Mouse (Mus musculus) myocyte (in vitro differentiated cells): ENCODE results near the gene Tex261. TPM values are rescaled to one million over a fixed set of nuclear protein-coding genes. Genes with fewer than 3 reads are reported as not detected.

Source experiments
- H3K27me3 ChIP-seq: one replicate; pipeline ENCODE4 v1.6.1; 2011; ENCODE audit not compliant: control insufficient read depth, insufficient read depth, insufficient read length
- H3K36me3 ChIP-seq: one replicate; pipeline ENCODE4 v1.6.1; 2011; ENCODE audit not compliant: control insufficient read depth, insufficient read depth
- H3K4me2 ChIP-seq: one replicate; pipeline ENCODE4 v1.6.1; 2011; ENCODE audit warnings: low read depth, control low read depth
- H3K4me3 ChIP-seq: one replicate; pipeline ENCODE4 v1.5.1; 2011; ENCODE audit warnings: mild to moderate bottlenecking, control low read depth, moderate library complexity
- H3K79me2 ChIP-seq: one replicate; pipeline ENCODE4 v1.6.1; 2011; ENCODE audit not compliant: control insufficient read depth, insufficient read depth
- H3ac ChIP-seq: one replicate; pipeline ENCODE4 v1.6.1; 2011; ENCODE audit not compliant: control insufficient read depth, insufficient read length
- CEBPB ChIP-seq: IDR thresholded peaks from 2 replicates; pipeline ENCODE4 v1.6.1; 2011; ENCODE audit warnings: mild to moderate bottlenecking, moderate library complexity; ENCODE audit not compliant: poor library complexity, insufficient read depth, severe bottlenecking
- E2F4 ChIP-seq: IDR thresholded peaks from one replicate; pipeline ENCODE4 v1.6.1; 2011; ENCODE audit warnings: mild to moderate bottlenecking, control low read depth, moderate library complexity; ENCODE audit not compliant: insufficient read depth
- MAX ChIP-seq: IDR thresholded peaks from one replicate; pipeline ENCODE4 v1.6.1; 2011; ENCODE audit warnings: low read depth, mild to moderate bottlenecking, control low read depth
- MYOD1 ChIP-seq, 3 experiments: IDR thresholded peaks; one replicate each; pipeline ENCODE4 v1.6.1; 2011; ENCODE audit warnings: control low read depth in 2 of 3, low read depth in 2 of 3, mild to moderate bottlenecking in 2 of 3, moderate library complexity in 1 of 3; ENCODE audit not compliant: insufficient read length in 2 of 3, control insufficient read depth in 1 of 3
- MYOG ChIP-seq, 3 experiments: IDR thresholded peaks; one replicate each; pipeline ENCODE4 v1.6.1; 2011; ENCODE audit warnings: control low read depth in 2 of 3, low read depth in 2 of 3, mild to moderate bottlenecking in 2 of 3; ENCODE audit not compliant: insufficient read length in 2 of 3, control insufficient read depth in 1 of 3, insufficient read depth in 1 of 3
- POLR2A ChIP-seq: IDR thresholded peaks from one replicate; pipeline ENCODE4 v1.6.1; 2011; ENCODE audit warnings: low read depth, mild to moderate bottlenecking, control low read depth, moderate library complexity; ENCODE audit not compliant: insufficient read length
- POLR2AphosphoS2 ChIP-seq: IDR thresholded peaks from one replicate; pipeline ENCODE4 v1.6.1; 2011; ENCODE audit warnings: low read depth, control low read depth; ENCODE audit not compliant: insufficient read length
- REST ChIP-seq: IDR thresholded peaks from one replicate; pipeline ENCODE4 v1.6.1; 2011; ENCODE audit warnings: mild to moderate bottlenecking, control low read depth, moderate library complexity; ENCODE audit not compliant: insufficient read depth, insufficient read length
- SRF ChIP-seq: IDR thresholded peaks from one replicate; pipeline ENCODE4 v1.6.1; 2011; ENCODE audit warnings: low read depth; ENCODE audit not compliant: control insufficient read depth, insufficient read length
- TCF12 ChIP-seq: IDR thresholded peaks from one replicate; pipeline ENCODE4 v1.6.1; 2011; ENCODE audit warnings: mild to moderate bottlenecking, control low read depth; ENCODE audit not compliant: poor library complexity, insufficient read depth, severe bottlenecking
- TCF3 ChIP-seq: IDR thresholded peaks from one replicate; pipeline ENCODE4 v1.6.1; 2011; ENCODE audit warnings: low read depth, control low read depth; ENCODE audit not compliant: insufficient read length
- USF1 ChIP-seq: IDR thresholded peaks from one replicate; pipeline ENCODE4 v1.6.1; 2011; ENCODE audit warnings: low read depth, mild to moderate bottlenecking, control low read depth, moderate library complexity
- polyA plus RNA-seq: library from polyadenylated mRNA; unstranded; fragments of >200 nt; fragmentation: generic; extraction: Trizol; gene quantifications from one replicate; pipeline ENCODE4 v1.2.1, GENCODE M21; 2012; ENCODE audit warnings: missing spikeins

Gene Tex261
- polyA plus RNA-seq, 1 experiment, result 70.7 TPM

GRCm38 (mm10) chr6:83774781-83775563 is 641 bp downstream of the Tex261 start:
- TF ChIP-seq USF1 (no peak), E2F4 (no peak), TCF3 (no peak), CEBPB (no peak), POLR2A (no peak), POLR2AphosphoS2 (no peak), SRF (no peak), MAX (no peak), MYOD1 (IDR thresholded peaks at IDR 0.05; ENCODE audit: control insufficient read depth in 1 of 3, insufficient read length in 2 of 3, low read depth in 2 of 3) (no peak)
- H3K36me3 ChIP-seq, result peaks cover 2% of the 10 kb centered on the region
- H3K27me3 ChIP-seq, result no peaks in the 10 kb centered on the region
- peak overlapping the region; percentile 79 for H3K4me3 ChIP-seq
- peak overlapping the region; percentile 42 for H3ac ChIP-seq
- H3K79me2 ChIP-seq, result peaks cover 8% of the 10 kb centered on the region
- peak overlapping the region; percentile 81 for H3K4me2 ChIP-seq

DNA sequence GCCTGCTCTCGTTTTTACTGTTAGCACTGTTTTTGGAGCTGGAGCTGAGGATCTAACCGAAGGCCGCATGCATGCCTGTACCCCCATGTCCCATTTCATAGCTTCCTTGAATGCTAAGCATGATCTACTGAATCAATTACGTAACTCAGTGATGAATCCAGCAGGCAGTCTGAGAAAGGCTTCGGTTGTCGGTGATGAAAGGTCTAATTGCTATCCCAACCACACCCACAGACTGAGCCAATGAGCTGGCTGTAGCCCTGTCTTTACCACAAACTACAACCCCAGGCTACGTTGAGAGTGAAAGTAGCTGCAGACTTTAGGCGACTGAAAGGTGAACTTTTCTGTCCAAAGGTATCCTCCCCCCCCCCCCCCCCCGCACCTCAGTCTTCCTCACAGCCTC is 1.5 kb downstream of the Tex261 start:
- Histone ChIP-seq H3K36me3 (peaks cover 4% of the 10 kb centered on the region), H3K4me2 (peak overlapping the region; percentile 81), H3K27me3 (no peaks in the 10 kb centered on the region), H3ac (no peak overlapping the region), H3K79me2 (peaks cover 8% of the 10 kb centered on the region), H3K4me3 (peak overlapping the region; percentile 79)
- TF ChIP-seq CEBPB, result 0 out of 2 replicates have a peak, but pooled peaks have one; percentile 20
- no peak for TF ChIP-seq SRF

DNA sequence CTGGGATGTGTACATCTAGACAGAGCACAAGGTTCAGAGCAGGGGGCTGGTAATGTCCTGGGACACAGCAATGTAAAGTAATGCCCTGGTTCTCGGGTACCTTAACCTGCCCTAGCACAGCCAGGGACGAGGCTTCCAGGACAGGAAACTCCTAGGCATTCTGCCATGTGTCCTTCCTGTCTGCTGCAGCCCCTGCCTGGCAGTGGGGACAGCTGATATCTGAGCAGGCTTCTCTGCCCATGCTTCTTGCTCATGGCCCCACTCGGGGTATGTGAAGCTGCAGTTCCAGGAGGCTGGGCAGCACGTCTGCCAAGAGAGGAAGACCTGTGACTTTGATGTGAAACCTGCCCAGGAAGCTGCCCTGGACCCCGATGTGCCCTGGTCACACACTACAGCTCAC is 7.1 kb downstream of the Tex261 start:
- no peaks in the 10 kb centered on the region for H3K27me3 ChIP-seq
- H3K36me3 ChIP-seq, result peaks cover 4% of the 10 kb centered on the region
- no peak overlapping the region for H3ac ChIP-seq
- TF ChIP-seq E2F4, result no peak
- TF ChIP-seq POLR2AphosphoS2, result no peak
- TF ChIP-seq MYOD1 (IDR thresholded peaks at IDR 0.05; ENCODE audit: control insufficient read depth in 1 of 3, insufficient read length in 2 of 3, low read depth in 2 of 3), result no peak
- no peak for TF ChIP-seq MYOG (IDR thresholded peaks at IDR 0.05; ENCODE audit: control insufficient read depth in 1 of 3, insufficient read depth in 1 of 3, insufficient read length in 2 of 3, low read depth in 2 of 3)
- TF ChIP-seq SRF, result no peak
- TF ChIP-seq POLR2A, result no peak
- TF ChIP-seq CEBPB, result no peak
- no peak for TF ChIP-seq REST
- TF ChIP-seq USF1, result no peak
- no peak for TF ChIP-seq TCF12
- no peak for TF ChIP-seq TCF3
- TF ChIP-seq MAX, result no peak
- H3K4me3 ChIP-seq, result no peak overlapping the region
- no peak overlapping the region for H3K4me2 ChIP-seq
- peaks cover 3% of the 10 kb centered on the region for H3K79me2 ChIP-seq

GRCm38 (mm10) chr6:83766982-83767381 is 8.6 kb downstream of the Tex261 start:
- no peak for TF ChIP-seq E2F4
- TF ChIP-seq POLR2A, result no peak
- TF ChIP-seq REST, result no peak
- no peak for TF ChIP-seq SRF
- TF ChIP-seq USF1, result no peak
- TF ChIP-seq MYOD1 (IDR thresholded peaks at IDR 0.05; ENCODE audit: control insufficient read depth in 1 of 3, insufficient read length in 2 of 3, low read depth in 2 of 3), result no peak
- no peak overlapping the region for H3K4me2 ChIP-seq

DNA sequence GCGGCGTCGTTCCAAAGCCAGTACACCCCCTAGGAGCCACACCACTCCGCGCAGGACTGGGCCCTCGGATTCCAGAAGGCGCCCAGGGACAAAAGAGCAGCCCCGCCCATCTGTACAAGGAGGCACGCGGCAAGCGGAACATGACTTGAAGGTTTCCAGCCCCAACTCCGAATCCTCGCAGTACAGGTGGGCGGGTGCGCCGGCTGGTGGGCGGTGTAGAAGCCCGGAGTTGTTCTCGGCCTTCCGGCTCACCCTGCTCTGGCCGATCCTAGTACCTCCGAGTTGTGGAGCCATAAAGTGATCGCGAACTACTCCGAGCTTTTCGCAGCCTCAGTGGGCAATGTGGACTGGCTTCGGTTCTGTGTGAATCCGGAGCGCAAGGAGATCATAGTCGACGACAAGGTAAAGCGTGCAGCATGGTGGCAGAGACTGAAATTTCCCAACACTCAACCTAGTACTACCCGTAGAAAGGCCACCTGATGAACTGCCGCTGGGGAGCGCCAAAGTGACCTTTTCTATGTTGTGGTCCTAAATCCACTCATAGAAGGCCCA is 12.7 kb downstream of the Tex261 start:
- no peak for TF ChIP-seq TCF12
- TF ChIP-seq SRF, result no peak
- TF ChIP-seq E2F4, result no peak
- no peak for TF ChIP-seq TCF3
- no peak for TF ChIP-seq MAX
- TF ChIP-seq POLR2A, result no peak
- no peak for TF ChIP-seq MYOD1 (IDR thresholded peaks at IDR 0.05; ENCODE audit: control insufficient read depth in 1 of 3, insufficient read length in 2 of 3, low read depth in 2 of 3)
- TF ChIP-seq POLR2AphosphoS2, result no peak
- TF ChIP-seq CEBPB, result no peak
- no peak for TF ChIP-seq USF1
- no peak for TF ChIP-seq MYOG (IDR thresholded peaks at IDR 0.05; ENCODE audit: control insufficient read depth in 1 of 3, insufficient read depth in 1 of 3, insufficient read length in 2 of 3, low read depth in 2 of 3)
- Histone ChIP-seq H3K27me3 (peaks cover 4% of the 10 kb centered on the region), H3ac (no peak overlapping the region), H3K79me2 (no peaks in the 10 kb centered on the region), H3K36me3 (no peaks in the 10 kb centered on the region), H3K4me3 (no peak overlapping the region), H3K4me2 (no peak overlapping the region)

More at GRCm38 (mm10) chr6:83766982-83767381, 8.6 kb downstream of the Tex261 start:
- no peaks in the 10 kb centered on the region for H3K27me3 ChIP-seq
- no peak overlapping the region for H3K4me3 ChIP-seq
- H3K79me2 ChIP-seq, result no peaks in the 10 kb centered on the region
- no peak overlapping the region for H3ac ChIP-seq
- peaks cover 4% of the 10 kb centered on the region for H3K36me3 ChIP-seq
